Mouse (Mus musculus): ENCODE measurements around the gene Bard1.

DNA sequence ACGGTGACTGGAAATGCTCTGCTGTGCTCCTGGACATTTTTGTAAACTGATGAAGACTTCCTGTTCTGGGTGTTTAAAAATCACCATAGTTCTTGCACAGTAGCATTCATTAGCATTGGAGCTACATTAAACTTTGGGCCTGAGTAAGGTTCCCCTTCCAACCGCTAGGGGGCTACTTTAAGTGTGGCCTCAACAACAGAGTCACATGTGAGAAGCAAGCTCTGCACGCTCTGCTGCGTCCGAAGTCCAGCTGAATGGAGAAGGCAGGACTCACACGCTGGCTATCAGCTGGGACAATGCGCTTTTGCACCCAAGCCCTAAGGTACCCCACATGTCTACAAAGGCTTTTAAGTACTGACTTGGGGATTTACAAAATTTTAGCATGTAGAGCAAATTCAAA is 65.9 kb downstream of the Bard1 start:
- TF ChIP-seq POLR2A (IDR thresholded peaks at IDR 0.05; ENCODE audit: extremely low read depth, insufficient read depth, low read length) (no peak), CTCF (IDR thresholded peaks at IDR 0.05; ENCODE audit: extremely low read depth, insufficient read depth, low read length) (0 out of 2 replicates have a peak, but pooled peaks have one; percentile 9)
